Mouse (Mus musculus) neural tube, embryonic 10.5 days (tissue): Measurements from ENCODE around the gene Prl2b1.

Experiments
- DNase-seq: peaks from one replicate; pipeline ENCODE4 v3.0.0-alpha.2; 2017; ENCODE audit warnings: low spot score; ENCODE audit errors: extremely low spot score

Prl2b1 gene

GRCm38 (mm10) chr13:27390746-27391145, at the start of gene Prl2b1:
Prl2b1 (minus strand) TSS chr13:27390846.
- DNase-seq, result no peak

- DNase-seq, result no peak
Measured at GRCm38 (mm10) chr13:27438588-27438987, 47.9 kb upstream of the Prl2b1 start, which contains the start of gene Prl8a6. Prl8a6 (minus strand) TSS chr13:27438688.

GRCm38 (mm10) chr13:27433159-27433558, 42.5 kb upstream of the Prl2b1 start:
- DNase-seq, result no peak

- no peak for DNase-seq
Measured at GRCm38 (mm10) chr13:27413640-27414039, 23.0 kb upstream of the Prl2b1 start.

GRCm38 (mm10) chr13:27399061-27399724, 8.5 kb upstream of the Prl2b1 start:
- peak; percentile 19 for DNase-seq

- DNase-seq, result no peak
Measured at GRCm38 (mm10) chr13:27345373-27345772, 45.3 kb downstream of the Prl2b1 start, which contains the start of gene Prl8a2. Prl8a2 (plus strand) TSS chr13:27345673.

- no peak for DNase-seq
Measured at GRCm38 (mm10) chr13:27342733-27343275, 47.8 kb downstream of the Prl2b1 start.

GRCm38 (mm10) chr13:27334989-27335388, 55.7 kb downstream of the Prl2b1 start:
- no peak for DNase-seq
